Mouse (Mus musculus) cerebellum, postnatal 4 days (tissue): ENCODE measurements around the gene Zbtb20.

Experiments
- DNase-seq, 2 experiments: peaks; one replicate each; pipeline ENCODE4 v3.0.0; 2022; ENCODE audit warnings: low spot score in 2 of 2, mixed read lengths in 1 of 2

Zbtb20 gene

GRCm38 (mm10) chr16:43482738-43483137, 607.1 kb downstream of the Zbtb20 start:
- no peak for DNase-seq

DNA sequence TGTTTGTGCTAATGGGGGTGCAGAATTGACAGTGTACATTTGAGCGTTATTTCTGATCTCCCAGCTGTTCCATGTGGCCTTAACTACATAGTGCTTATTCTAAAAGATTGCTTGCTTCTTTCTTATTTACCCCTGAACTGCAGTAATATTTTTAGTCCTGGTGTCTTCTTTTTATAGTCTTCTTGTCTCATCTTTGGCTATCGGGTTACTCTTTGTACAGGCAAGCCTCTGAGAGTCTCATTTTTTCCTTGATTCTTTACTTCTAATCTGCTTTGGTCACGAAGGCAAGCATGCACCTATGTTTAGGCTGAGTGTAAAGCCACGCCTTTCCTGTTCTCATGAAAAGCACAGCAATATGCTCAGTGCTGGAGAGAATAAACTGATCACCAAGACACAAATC, 608.7 kb downstream of the Zbtb20 start:
- DNase-seq: no peak

DNA sequence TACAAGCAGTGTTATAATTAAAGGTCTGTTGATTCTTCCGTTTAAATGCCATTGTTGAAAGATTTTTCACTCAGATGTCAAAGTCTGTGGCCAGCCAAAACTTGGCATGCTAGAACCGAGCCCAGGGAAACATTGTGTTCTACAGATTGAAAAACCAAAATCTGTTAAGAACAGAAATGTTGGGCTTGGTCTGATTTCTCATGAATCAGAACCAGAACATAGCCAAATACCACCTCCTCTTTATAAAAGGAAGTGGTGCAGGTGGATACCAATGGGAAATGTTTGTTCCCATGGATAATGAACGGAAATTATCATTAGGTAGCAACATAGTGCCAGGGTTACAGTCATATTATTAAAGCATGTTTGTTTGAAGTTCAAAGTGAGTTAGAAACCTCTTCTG, 613.7 kb downstream of the Zbtb20 start:
- no peak for DNase-seq

DNA sequence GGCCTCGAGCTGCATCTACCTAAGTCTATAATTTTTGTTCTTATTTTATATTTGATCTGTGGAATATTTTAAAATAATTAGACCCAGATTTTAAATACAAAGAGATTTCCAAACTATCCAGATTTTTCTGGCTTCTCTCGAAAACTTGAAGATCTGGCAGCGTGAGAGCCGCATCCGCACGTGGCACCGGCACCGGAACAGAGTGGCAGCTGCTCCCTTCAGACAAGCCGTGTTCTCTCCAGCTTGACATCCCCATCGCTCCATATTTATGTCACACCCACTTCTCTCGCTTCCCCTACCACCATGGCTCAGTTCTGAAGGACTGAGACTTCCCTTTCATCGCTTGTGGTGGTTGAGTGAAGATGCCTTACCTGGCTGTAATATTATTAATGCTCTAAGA, 614.3 kb downstream of the Zbtb20 start:
- DNase-seq: no peak

GRCm38 (mm10) chr16:43492863-43493262, 617.2 kb downstream of the Zbtb20 start:
- DNase-seq: no peak

DNA sequence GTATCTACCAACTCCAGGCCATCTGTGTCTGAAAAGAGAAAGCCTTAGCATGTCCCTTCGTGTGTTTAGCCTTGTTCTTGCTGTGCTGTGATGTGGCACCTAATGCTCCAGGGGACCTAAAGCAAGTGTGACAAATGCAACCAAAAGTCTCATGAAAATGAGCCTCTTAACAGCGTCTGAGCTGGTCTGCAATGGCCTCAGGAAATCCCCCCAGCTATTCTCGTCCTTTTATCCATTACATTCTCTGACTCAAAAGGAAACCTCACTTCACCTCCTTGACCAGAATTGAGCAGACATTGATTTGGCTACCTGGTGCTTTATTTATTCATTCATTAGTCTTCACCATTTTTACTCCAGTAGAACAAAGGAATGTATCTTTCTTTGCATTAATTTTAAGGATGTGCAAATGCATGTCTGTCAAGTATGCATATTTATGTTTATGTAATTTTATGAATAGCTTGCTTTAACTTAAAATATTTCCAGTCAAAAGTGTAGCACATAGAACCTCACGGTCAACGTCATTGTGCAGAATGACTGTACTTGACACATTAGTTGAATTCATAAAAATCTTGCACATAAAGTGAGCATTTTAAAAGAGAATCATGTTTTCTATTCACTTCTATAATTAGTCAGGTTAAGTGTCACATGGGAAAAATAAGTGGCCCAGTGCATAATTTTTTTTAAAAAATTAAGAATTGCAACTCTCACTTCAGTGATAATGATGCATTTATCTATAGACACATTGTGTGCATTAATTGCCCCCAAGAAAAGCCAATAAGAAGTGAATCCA, 618.1 kb downstream of the Zbtb20 start:
- no peak for DNase-seq

DNA sequence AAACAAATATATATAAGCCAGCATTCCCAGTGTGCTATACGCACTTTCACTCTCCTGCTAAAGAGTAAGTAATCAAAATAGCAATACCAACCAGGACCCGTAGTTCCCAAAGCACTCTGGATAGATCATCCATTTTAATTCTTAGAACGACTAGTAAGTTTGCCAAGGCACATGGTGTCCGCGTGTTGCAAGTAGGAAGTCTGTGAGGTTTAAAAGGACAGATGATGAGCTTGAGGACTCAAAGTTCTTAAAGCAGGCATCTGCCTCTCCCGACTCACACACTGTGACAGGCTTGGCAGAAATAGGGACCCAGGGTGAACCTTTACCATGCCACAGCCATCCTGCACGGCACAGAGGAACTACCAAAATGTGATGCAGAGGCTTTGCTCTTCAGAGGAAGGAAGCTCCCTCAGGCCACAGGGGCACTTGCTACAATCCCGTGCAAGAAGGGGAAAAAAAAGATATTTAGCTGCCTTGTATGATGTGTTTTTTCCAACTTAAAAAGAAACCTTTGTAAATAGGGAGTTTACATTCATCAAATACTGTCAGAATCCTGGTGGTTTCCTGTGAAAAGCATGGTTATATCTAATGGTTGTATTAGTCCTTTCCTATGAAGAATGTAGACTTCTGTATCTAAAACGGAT, 619.6 kb downstream of the Zbtb20 start:
- no peak for DNase-seq

- DNase-seq: no peak
Observed at GRCm38 (mm10) chr16:43497093-43497492, 621.4 kb downstream of the Zbtb20 start.

- no peak for DNase-seq
Observed at GRCm38 (mm10) chr16:43500132-43500853, 624.6 kb downstream of the Zbtb20 start.

- no peak for DNase-seq
Observed at GRCm38 (mm10) chr16:43501284-43501683, 625.6 kb downstream of the Zbtb20 start.

- DNase-seq: no peak
Observed at GRCm38 (mm10) chr16:43502339-43503009, 626.8 kb downstream of the Zbtb20 start.

- peak in 1 of 2 experiments; percentile 39 for DNase-seq
Observed at GRCm38 (mm10) chr16:43503010-43503635, 627.4 kb downstream of the Zbtb20 start.

DNA sequence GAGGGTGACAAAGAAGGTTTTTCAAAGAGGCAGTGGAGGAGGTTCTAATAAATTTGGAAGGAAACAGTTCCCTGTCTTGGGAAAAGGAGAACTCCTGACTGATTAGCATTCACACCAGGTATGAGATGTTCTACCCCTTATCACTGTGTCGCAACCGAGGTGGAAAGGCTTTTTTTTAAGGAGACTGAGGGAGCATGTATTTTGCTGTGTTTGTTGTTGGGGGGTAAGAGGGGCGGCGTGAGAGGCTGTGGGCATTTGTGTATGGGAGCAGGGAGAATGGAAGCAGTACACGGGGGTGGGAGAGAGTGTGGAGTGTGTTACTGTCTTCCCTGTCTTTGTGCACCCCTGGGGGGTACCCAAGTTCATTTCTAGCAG, 627.9 kb downstream of the Zbtb20 start:
- no peak for DNase-seq

DNA sequence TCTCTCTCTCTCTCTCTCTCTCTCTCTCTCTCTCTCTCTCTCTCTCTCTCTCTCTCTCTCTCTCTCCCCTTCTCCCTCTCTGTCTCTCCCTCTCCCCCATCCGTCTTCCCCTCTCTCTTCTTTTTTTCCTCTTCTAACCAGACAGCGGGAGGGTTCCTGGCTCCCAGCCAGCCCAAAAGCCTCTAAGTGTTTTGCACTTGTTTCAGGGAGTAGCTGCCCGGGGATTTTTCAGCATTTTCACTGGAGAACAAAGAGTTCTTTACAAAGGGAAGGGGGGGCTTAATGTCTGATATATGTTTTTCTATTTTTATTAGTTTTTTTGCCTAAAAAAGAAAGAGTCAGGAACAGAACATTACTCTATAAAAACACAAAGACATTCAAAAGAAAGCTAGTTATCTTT, 628.5 kb downstream of the Zbtb20 start:
- peak; percentile 57 to 80 for DNase-seq

DNA sequence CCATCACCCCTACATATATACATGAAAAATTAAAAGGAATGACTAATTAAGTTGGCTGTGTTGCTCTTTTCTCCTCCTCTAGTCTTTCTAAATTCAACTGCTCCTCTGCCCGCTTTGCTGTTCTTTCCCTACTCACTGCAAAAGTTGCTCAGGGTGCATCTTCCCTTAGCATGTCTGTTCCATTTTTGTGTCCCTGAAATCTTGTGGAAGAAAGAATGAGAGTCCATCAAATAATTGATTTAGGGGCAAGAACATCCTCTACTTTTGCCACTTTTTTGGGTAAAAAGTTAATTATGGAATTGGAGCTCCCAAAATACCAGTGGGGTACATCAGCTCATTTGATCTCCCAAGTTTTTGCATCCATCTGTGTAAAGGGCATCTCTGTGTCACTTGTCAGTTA, 628.9 kb downstream of the Zbtb20 start:
- DNase-seq: no peak

GRCm38 (mm10) chr16:43505314-43505950, 629.8 kb downstream of the Zbtb20 start:
- DNase-seq: no peak

GRCm38 (mm10) chr16:43506189-43506751, 630.6 kb downstream of the Zbtb20 start:
- no peak for DNase-seq

GRCm38 (mm10) chr16:43506771-43507405, 631.2 kb downstream of the Zbtb20 start:
- DNase-seq: no peak

GRCm38 (mm10) chr16:43508166-43508998, 632.7 kb downstream of the Zbtb20 start:
- no peak for DNase-seq
